17 mouse cellular contexts compared by ENCODE assay signal in genomic region chr11:90802569-90803363, GRCm38 (mm10).
A peak's percentile ranks its signal among the peaks of the same experiment; 100 is the strongest.
DNase-seq lines count a peak whose midpoint lies in the region; ATAC-seq and TF ChIP-seq lines count a peak whose summit lies in the region.
"Had no signal": no experiment of that assay in that cellular context is flagged by ENCODE, and none has a peak within 500 bp of the region (broad histone marks: within the 10 kb centered on the region; RNA-seq: fewer than 3 reads in every experiment).

No protein-coding gene starts in this region.

- no peak overlapping the region for H3K4me2 ChIP-seq in midbrain, postnatal 0 days (ENCODE audit: low read depth, low read length, poor library complexity, severe bottlenecking)
- no peak overlapping the region for H3K4me2 ChIP-seq in midbrain, embryonic 13.5 days (replicated peaks)
- H3K4me2 ChIP-seq in forebrain, embryonic 11.5 days (ENCODE audit: low read depth, low read length, severe bottlenecking): no peak overlapping the region
- H3K4me2 ChIP-seq: forebrain, embryonic 15.5 days; heart, embryonic 12.5 days had no signal

- H3K9me3 ChIP-seq in midbrain, postnatal 0 days (ENCODE audit: low read length): no peaks in the 10 kb centered on the region
- H3K9me3 ChIP-seq in midbrain, embryonic 13.5 days: no peaks in the 10 kb centered on the region
- H3K9me3 ChIP-seq in forebrain, embryonic 11.5 days (ENCODE audit: control insufficient read depth, low read length): no peaks in the 10 kb centered on the region
- H3K9me3 ChIP-seq: embryonic facial prominence, embryonic 10.5 days; forebrain, embryonic 15.5 days; heart, embryonic 12.5 days had no signal

- no peaks in the 10 kb centered on the region for H3K27me3 ChIP-seq in midbrain, postnatal 0 days (ENCODE audit: insufficient read depth, low read length)
- H3K27me3 ChIP-seq in midbrain, embryonic 13.5 days: no peaks in the 10 kb centered on the region
- H3K27me3 ChIP-seq in forebrain, embryonic 11.5 days (ENCODE audit: control insufficient read depth, insufficient read depth, low read length): no peaks in the 10 kb centered on the region
- H3K27me3 ChIP-seq: forebrain, embryonic 15.5 days; heart, embryonic 12.5 days had no signal

- H3K4me3 ChIP-seq in midbrain, postnatal 0 days (ENCODE audit: low read depth, low read length): no peak overlapping the region
- no peak overlapping the region for H3K4me3 ChIP-seq in midbrain, embryonic 13.5 days (replicated peaks)
- no peak overlapping the region for H3K4me3 ChIP-seq in forebrain, embryonic 11.5 days (ENCODE audit: low read depth, low read length)
- H3K4me3 ChIP-seq: embryonic facial prominence, embryonic 10.5 days; forebrain, embryonic 15.5 days; heart, embryonic 12.5 days had no signal

- H3K9ac ChIP-seq in midbrain, postnatal 0 days (replicated peaks; ENCODE audit: low read length, poor library complexity, severe bottlenecking): no peak overlapping the region
- H3K9ac ChIP-seq in midbrain, embryonic 13.5 days (replicated peaks): no peak overlapping the region
- H3K9ac ChIP-seq in forebrain, embryonic 11.5 days (ENCODE audit: low read length): no peak overlapping the region
- H3K9ac ChIP-seq: forebrain, embryonic 15.5 days; heart, embryonic 12.5 days had no signal

- no peak overlapping the region for H3K27ac ChIP-seq in midbrain, postnatal 0 days (ENCODE audit: low read depth, low read length)
- no peak overlapping the region for H3K27ac ChIP-seq in midbrain, embryonic 13.5 days
- no peak overlapping the region for H3K27ac ChIP-seq in forebrain, embryonic 11.5 days (ENCODE audit: low read depth, low read length)
- H3K27ac ChIP-seq: embryonic facial prominence, embryonic 10.5 days; forebrain, embryonic 15.5 days had no signal

- no peak for ATAC-seq in midbrain, postnatal 0 days (ENCODE audit: low FRiP score)
- no peak for ATAC-seq in midbrain, embryonic 13.5 days
- ATAC-seq in common myeloid progenitor, adult 5-6 weeks (replicated peaks; ENCODE audit: low read depth, poor library complexity, severe bottlenecking): peak; percentile 84
- ATAC-seq in megakaryocyte progenitor cell, adult 5-6 weeks (replicated peaks; ENCODE audit: poor library complexity): peak; percentile 80
- no peak for ATAC-seq in forebrain, embryonic 11.5 days (replicated peaks; ENCODE audit: low FRiP score)
- ATAC-seq: forebrain, embryonic 15.5 days; hindbrain, embryonic 16.5 days had no signal

- H3K36me3 ChIP-seq in midbrain, postnatal 0 days (ENCODE audit: insufficient read depth, low read length): no peaks in the 10 kb centered on the region
- H3K36me3 ChIP-seq in midbrain, embryonic 13.5 days: no peaks in the 10 kb centered on the region
- no peaks in the 10 kb centered on the region for H3K36me3 ChIP-seq in forebrain, embryonic 11.5 days (ENCODE audit: control insufficient read depth, insufficient read depth, low read length)
- H3K36me3 ChIP-seq: embryonic facial prominence, embryonic 10.5 days; forebrain, embryonic 15.5 days; heart, embryonic 12.5 days had no signal

- TF ChIP-seq CTCF in midbrain, postnatal 0 days (IDR thresholded peaks at IDR 0.05): no peak

- H3K4me1 ChIP-seq in midbrain, postnatal 0 days (ENCODE audit: insufficient read depth, low read length): no peaks in the 10 kb centered on the region
- H3K4me1 ChIP-seq in midbrain, embryonic 13.5 days (replicated peaks): no peaks in the 10 kb centered on the region
- no peaks in the 10 kb centered on the region for H3K4me1 ChIP-seq in forebrain, embryonic 11.5 days (replicated peaks; ENCODE audit: control insufficient read depth, insufficient read depth, low read length)
- H3K4me1 ChIP-seq: embryonic facial prominence, embryonic 10.5 days; heart, embryonic 12.5 days had no signal

- peak; percentile 28 to 39 for DNase-seq in cerebellum, postnatal 10 days
- no peak for DNase-seq in cerebellum, postnatal 25 days
- DNase-seq in midbrain, postnatal 0 days (ENCODE audit: low spot score): peak; percentile 33
- no peak for DNase-seq in lung, postnatal 36 days
- no peak for DNase-seq in forebrain, embryonic 11.5 days (ENCODE audit: low spot score)
- DNase-seq: adrenal gland, adult 8-10 months; cerebellum, adult 11 months; cerebellum, adult 8-10 months; cerebellum, postnatal 36 days; gastrocnemius, postnatal 10 days had no signal

- 83% methylated on average over 7 of the region's 7 CpGs for WGBS in midbrain, postnatal 0 days
- 82% methylated on average over 7 of the region's 7 CpGs for WGBS in midbrain, embryonic 13.5 days
- 91% methylated on average over 7 of the region's 7 CpGs for WGBS in forebrain, embryonic 11.5 days

Comparison
In these comparisons a context has a peak if more than half of its experiments do, and no peak if none do; other contexts are left out.
1. DNase-seq: peak in cerebellum, postnatal 10 days (2 of 2) and midbrain, postnatal 0 days (single experiment); none in cerebellum, postnatal 25 days (0 of 2), lung, postnatal 36 days (single experiment) and forebrain, embryonic 11.5 days (single experiment).
2. ATAC-seq: peak in common myeloid progenitor, adult 5-6 weeks (single experiment) and megakaryocyte progenitor cell, adult 5-6 weeks (single experiment); none in midbrain, postnatal 0 days (single experiment), midbrain, embryonic 13.5 days (single experiment) and forebrain, embryonic 11.5 days (single experiment).